Mouse (Mus musculus) colon, adult 2 months (tissue): ENCODE results near the gene Gmfb. TPM values are rescaled to one million over a fixed set of nuclear protein-coding genes. Genes with fewer than 3 reads are reported as not detected.

ENCODE experiments used
- polyA plus RNA-seq: library from polyadenylated mRNA; depleted of rRNA; stranded (reverse); fragments of >200 nt; gene quantifications from 2 replicates; pipeline ENCODE4 v1.2.3, GENCODE M21; 2012; rRNA removed

The Gmfb gene
- 3.7 and 3.8 TPM in 2 replicates for polyA plus RNA-seq

GRCm38 (mm10) chr14:46821873-46822716 is at the start of gene Gmfb:
TSS of gene Gmfb (minus strand) at chr14:46822242.

GRCm38 (mm10) chr14:46831837-46832333 is 9.8 kb upstream of the Gmfb start, which contains the start of gene Cgrrf1:
TSS of gene Cgrrf1 (plus strand) at chr14:46832125.

GRCm38 (mm10) chr14:46787787-46788504 is 34.1 kb downstream of the Gmfb start, which contains the start of gene Cnih1:
TSS of gene Cnih1 (minus strand) at chr14:46788411.

GRCm38 (mm10) chr14:46760355-46761029 is 61.5 kb downstream of the Gmfb start, which contains the start of gene Cdkn3:
TSS of gene Cdkn3 (plus strand) at chr14:46760541.

Other genes with a start within 250 kb of the Gmfb start
- 3.0 and 4.4 TPM in 2 replicates for gene Cdkn3, start 61.7 kb downstream of the Gmfb start, polyA plus RNA-seq
- gene Cnih1, start 33.8 kb downstream of the Gmfb start, polyA plus RNA-seq: 56.3 and 62.8 TPM in 2 replicates
- gene Cgrrf1, start 9.9 kb upstream of the Gmfb start, polyA plus RNA-seq: 16.6 and 19.8 TPM in 2 replicates
- 17.2 and 21.8 TPM in 2 replicates for gene Samd4, start 60.6 kb upstream of the Gmfb start, polyA plus RNA-seq